Mouse (Mus musculus) spleen, adult 2 months (tissue): Measurements from ENCODE around the gene Rnf223.

Experiments
- CTCF ChIP-seq: fragments of 200-500 bp; IDR thresholded peaks from 2 replicates; pipeline ENCODE4 v1.5.1; 2011; ENCODE audit warnings: mild to moderate bottlenecking, inconsistent platforms; ENCODE audit not compliant: insufficient read depth, insufficient read length, insufficient replicate concordance; ENCODE audit errors: extremely low read depth
- POLR2A ChIP-seq: fragments of 200-500 bp; IDR thresholded peaks from 2 replicates; pipeline ENCODE4 v1.6.1; 2011; ENCODE audit warnings: low read depth, low read length, inconsistent platforms

GRCm38 (mm10) chr4:156166477-156166876, 36.2 kb downstream of the Rnf223 start:
- TF ChIP-seq POLR2A (no peak), CTCF (no peak)
